Mouse (Mus musculus) lung, embryonic 14.5 days (tissue): ENCODE results near the gene Tmem11. TPM values are rescaled to one million over a fixed set of nuclear protein-coding genes. Genes with fewer than 3 reads are reported as not detected.
"Not testable (repeated sequence)": the region's sequence is repeated elsewhere in the genome, so short reads cannot be mapped to it uniquely, and the experiment has no call there.

Source experiments
- ATAC-seq: fragments of 200-750 bp; cut with Nextera tagmentation; 2 replicates; pipeline ENCODE4 v1.8.0; 2017; ENCODE audit warnings: mild to moderate bottlenecking, moderate TSS enrichment, moderate library complexity; ENCODE audit not compliant: insufficient read depth
- DNase-seq: peaks from one replicate; pipeline ENCODE4 v3.0.0-alpha.2; 2015
- H3K27ac ChIP-seq: fragments of 300-500 bp; sonication (generic); 2 replicates; pipeline ENCODE4 v1.5.1; 2014; ENCODE audit warnings: low read depth, mild to moderate bottlenecking, moderate library complexity
- H3K27me3 ChIP-seq: fragments of 300-500 bp; sonication (generic); 2 replicates; pipeline ENCODE4 v1.6.1; 2014; ENCODE audit warnings: low read length, control low read depth; ENCODE audit not compliant: insufficient read depth
- H3K36me3 ChIP-seq: fragments of 300-500 bp; sonication (generic); 2 replicates; pipeline ENCODE4 v1.6.1; 2014; ENCODE audit warnings: control low read depth; ENCODE audit not compliant: insufficient read depth
- H3K4me1 ChIP-seq: fragments of 300-500 bp; sonication (generic); 2 replicates; pipeline ENCODE4 v1.6.1; 2014; ENCODE audit warnings: antibody characterized with exemption, control low read depth; ENCODE audit not compliant: insufficient read depth
- H3K4me2 ChIP-seq: fragments of 300-500 bp; sonication (generic); 2 replicates; pipeline ENCODE4 v1.6.1; 2014; ENCODE audit warnings: mild to moderate bottlenecking
- H3K4me3 ChIP-seq: fragments of 300-500 bp; sonication (generic); 2 replicates; pipeline ENCODE4 v1.5.1; 2014; ENCODE audit warnings: low read depth, low read length
- H3K9ac ChIP-seq: fragments of 300-500 bp; sonication (generic); 2 replicates; pipeline ENCODE4 v1.6.1; 2014
- H3K9me3 ChIP-seq: fragments of 300-500 bp; sonication (generic); 2 replicates; pipeline ENCODE4 v1.6.1; 2016; ENCODE audit warnings: low read depth, low read length, control low read depth
- CTCF ChIP-seq: IDR thresholded peaks from 2 replicates; pipeline ENCODE4 v1.5.1; 2016; ENCODE audit warnings: antibody characterized with exemption, low read depth
- WGBS: fragments of 180-500 bp; shearing (Covaris S2); extraction: QIAGEN DNeasy Blood & Tissue Kit; methylation state at CpG from one replicate; pipeline ENCODE4 v1.1.7; 2014; 5-methylcytosine and 5-hydroxymethylcytosine counted together
- polyA plus RNA-seq: library from polyadenylated mRNA; unstranded; fragments of >200 nt; fragmentation: Nextera tagmentation; extraction: Ambion mirVana; gene quantifications from 2 replicates; pipeline ENCODE4 v1.2.1, GENCODE M21; 2014

Gene Tmem11
- polyA plus RNA-seq, 1 experiment from 2014 or later: 73.4 TPM

DNA sequence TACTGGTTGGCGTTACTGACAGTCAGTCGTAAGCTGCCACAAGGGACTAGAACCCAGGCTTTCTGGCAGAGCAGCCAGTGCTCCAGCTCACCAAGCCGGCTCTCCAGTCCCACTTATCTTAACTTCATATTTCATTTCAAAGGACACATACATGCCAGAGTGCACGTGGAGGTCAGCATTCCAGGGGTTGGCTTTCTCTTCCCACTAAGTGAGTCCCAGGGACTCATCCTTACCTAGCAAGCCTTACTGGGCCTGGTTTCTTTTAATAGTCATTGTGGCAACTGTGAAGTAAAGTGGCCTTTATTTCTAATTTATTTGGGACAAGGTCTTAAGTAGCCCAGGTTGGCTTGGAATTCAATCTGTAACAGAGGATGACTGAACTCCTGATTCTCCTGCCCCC, 7.7 kb downstream of the Tmem11 start:
- Histone ChIP-seq H3K36me3 (peaks cover 32% of the 10 kb centered on the region), H3K27ac (no peak overlapping the region), H3K4me1 (peaks cover 12% of the 10 kb centered on the region), H3K27me3 (no peaks in the 10 kb centered on the region), H3K4me2 (no peak overlapping the region), H3K9me3 (no peaks in the 10 kb centered on the region), H3K4me3 (no peak overlapping the region), H3K9ac (no peak overlapping the region)
- DNase-seq (no peak), ATAC-seq (no peak)
- TF ChIP-seq CTCF: no peak
- 42% methylated on average over 4 of the region's 4 CpGs for WGBS

DNA sequence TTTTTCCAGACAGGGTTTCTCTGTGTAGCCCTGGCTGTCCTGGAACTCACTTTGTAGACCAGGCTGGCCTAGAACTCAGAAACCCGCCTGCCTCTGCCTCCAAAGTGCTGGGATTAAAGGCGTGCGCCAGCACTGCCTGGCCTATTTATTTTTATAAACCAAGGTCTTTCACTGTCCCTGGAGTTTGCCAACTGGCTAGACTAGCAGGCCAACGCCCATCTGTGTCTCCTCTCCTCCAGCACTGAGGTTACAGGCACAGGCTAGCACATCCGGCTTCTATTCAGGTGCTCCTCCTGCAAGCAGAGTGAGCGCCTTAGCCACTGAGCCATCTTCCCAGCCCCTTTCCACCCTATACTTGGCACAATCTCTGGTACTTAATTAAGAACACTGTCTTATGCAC, 9.6 kb downstream of the Tmem11 start:
- DNase-seq, H3K4me3 ChIP-seq, H3K9me3 ChIP-seq, ATAC-seq, H3K4me1 ChIP-seq, H3K9ac ChIP-seq, H3K4me2 ChIP-seq, H3K27ac ChIP-seq, H3K27me3 ChIP-seq: not testable (repeated sequence)
- peaks cover 37% of the 10 kb centered on the region for H3K36me3 ChIP-seq
- 94% methylated on average over 6 of the region's 6 CpGs for WGBS

DNA sequence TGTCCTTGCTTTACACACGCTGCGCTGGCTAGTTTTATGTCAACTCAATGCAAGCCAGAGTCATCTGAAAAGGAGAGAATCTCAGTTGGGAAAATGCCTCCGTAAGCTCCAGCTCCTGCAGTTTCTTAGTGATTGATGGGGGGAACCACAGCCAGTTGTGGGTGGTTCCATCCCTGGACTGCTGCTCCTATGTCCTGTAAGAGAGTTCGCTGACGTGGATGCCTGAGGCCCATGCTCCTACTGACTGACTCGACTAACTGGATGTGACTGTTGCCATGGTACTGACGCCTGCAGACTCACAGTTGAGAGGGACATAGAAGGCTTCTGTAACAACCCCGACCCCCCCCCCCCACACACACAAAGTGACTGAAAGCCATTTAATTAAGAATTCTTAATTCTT, 11.2 kb downstream of the Tmem11 start:
- peak; percentile 12 for DNase-seq
- 54% methylated on average over 8 of the region's 8 CpGs for WGBS
- Histone ChIP-seq H3K27me3 (no peaks in the 10 kb centered on the region), H3K36me3 (peaks cover 53% of the 10 kb centered on the region), H3K4me1 (peaks cover under 1% of the 10 kb centered on the region; the same call in 1 of the 2 replicates), H3K27ac (no peak overlapping the region), H3K4me2 (no peak overlapping the region), H3K4me3 (no peak overlapping the region), H3K9ac (no peak overlapping the region), H3K9me3 (no peaks in the 10 kb centered on the region)
- no peak for ATAC-seq
- TF ChIP-seq CTCF: no peak

DNA sequence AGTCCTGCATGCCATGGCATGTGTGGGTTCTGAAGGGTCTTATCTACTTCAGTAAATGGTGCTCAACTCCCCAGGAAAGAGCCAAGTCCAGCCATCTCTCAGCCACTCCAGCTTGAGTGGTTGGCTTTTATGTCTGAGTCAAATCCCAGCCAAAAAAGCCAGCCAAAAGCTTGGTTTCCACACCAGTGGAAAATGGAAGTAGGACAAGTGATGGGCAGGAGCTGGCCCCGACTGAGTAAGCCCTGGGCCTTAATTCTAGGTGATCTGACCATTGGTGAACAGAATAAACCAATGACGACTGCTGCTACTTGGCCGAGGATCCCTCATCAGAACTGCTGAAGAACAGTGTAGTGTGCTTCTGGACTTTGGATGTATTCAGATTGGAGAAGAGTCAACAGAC, 11.6 kb downstream of the Tmem11 start:
- H3K9me3 ChIP-seq: no peaks in the 10 kb centered on the region
- DNase-seq (no peak), ATAC-seq (no peak)
- H3K27me3 ChIP-seq: no peaks in the 10 kb centered on the region
- H3K9ac ChIP-seq: no peak overlapping the region
- H3K27ac ChIP-seq: no peak overlapping the region
- peaks cover 52% of the 10 kb centered on the region for H3K36me3 ChIP-seq
- H3K4me3 ChIP-seq: no peak overlapping the region
- no peaks in the 10 kb centered on the region for H3K4me1 ChIP-seq
- no peak overlapping the region for H3K4me2 ChIP-seq
- TF ChIP-seq CTCF: no peak
- 80% methylated on average over 3 of the region's 3 CpGs for WGBS

DNA sequence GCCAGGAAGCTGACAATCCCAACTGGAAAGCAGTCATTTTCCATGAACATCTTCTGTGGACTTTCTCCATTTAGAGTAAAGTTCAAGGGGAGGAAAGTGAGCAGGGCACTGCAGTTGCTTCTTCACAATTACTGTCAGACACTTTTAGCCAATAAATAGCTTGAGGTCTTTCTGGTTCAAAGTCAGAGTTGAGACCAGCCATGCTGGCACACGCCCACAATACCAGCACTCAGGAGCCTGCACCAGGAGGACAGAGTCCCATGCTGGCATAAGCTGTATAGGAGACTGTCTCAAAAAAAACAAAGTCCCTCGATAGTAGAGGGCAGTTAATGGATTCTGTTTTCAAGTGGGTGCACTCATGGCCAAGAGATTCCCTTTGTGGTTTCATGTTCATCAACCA, 13.1 kb downstream of the Tmem11 start:
- H3K4me2 ChIP-seq: no peak overlapping the region
- 65% methylated on average over 2 of the region's 2 CpGs for WGBS
- no peak overlapping the region for H3K27ac ChIP-seq
- ATAC-seq (no peak), DNase-seq (no peak)
- H3K36me3 ChIP-seq: peaks cover 57% of the 10 kb centered on the region
- no peaks in the 10 kb centered on the region for H3K27me3 ChIP-seq
- no peak for TF ChIP-seq CTCF
- H3K9me3 ChIP-seq: no peaks in the 10 kb centered on the region
- H3K4me3 ChIP-seq: no peak overlapping the region
- no peak overlapping the region for H3K9ac ChIP-seq
- no peaks in the 10 kb centered on the region for H3K4me1 ChIP-seq

DNA sequence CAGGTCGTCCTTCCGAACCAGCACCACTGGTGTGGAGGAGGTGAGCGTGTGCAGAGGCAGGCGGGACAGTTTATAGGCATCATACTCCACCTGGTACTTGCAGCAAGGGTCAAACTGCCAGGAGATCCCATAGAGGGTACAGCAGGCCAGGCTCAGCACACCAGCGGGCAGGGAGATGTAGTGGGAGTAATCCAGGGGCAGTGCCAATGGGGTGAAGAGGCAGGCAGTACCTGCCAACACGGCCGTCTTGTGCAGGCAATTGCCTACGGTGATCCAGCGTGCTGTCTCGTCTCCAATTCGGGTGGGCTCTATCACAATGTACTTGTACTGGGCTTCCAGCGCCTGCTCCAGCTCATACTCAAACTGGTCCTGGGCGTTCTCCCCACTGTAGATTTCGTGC, 14.2 kb downstream of the Tmem11 start:
- WGBS: 90% methylated on average over 14 of the region's 14 CpGs
- ATAC-seq: no peak
- Histone ChIP-seq H3K4me2 (no peak overlapping the region), H3K4me3 (no peak overlapping the region), H3K36me3 (peaks cover 63% of the 10 kb centered on the region), H3K9me3 (no peaks in the 10 kb centered on the region), H3K9ac (no peak overlapping the region), H3K4me1 (no peaks in the 10 kb centered on the region), H3K27me3 (no peaks in the 10 kb centered on the region), H3K27ac (no peak overlapping the region)
- DNase-seq: no peak
- no peak for TF ChIP-seq CTCF

DNA sequence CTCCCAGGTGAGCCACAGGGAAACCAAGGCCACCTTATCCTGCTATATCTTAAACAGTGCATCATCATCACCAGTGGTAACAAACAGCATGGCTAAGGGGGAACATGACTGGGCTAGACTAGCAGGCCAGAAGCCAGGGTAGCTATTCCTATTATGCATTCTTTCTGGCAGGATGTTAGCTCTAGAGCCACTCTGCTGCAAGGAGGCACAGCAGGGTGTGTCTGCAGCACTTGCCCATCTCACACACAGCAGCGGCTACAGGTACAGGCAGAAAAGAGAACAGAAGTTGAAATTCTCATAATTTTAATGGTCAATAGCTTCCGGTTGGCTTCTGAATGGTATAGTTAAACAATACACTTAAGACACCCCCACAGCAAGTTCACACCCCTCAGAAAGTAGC, 14.9 kb downstream of the Tmem11 start:
- Histone ChIP-seq H3K4me3 (no peak overlapping the region), H3K27me3 (no peaks in the 10 kb centered on the region), H3K9ac (no peak overlapping the region), H3K4me1 (no peaks in the 10 kb centered on the region), H3K9me3 (no peaks in the 10 kb centered on the region), H3K4me2 (no peak overlapping the region), H3K27ac (no peak overlapping the region), H3K36me3 (peaks cover 63% of the 10 kb centered on the region)
- ATAC-seq (no peak), DNase-seq (no peak)
- 88% methylated on average over 2 of the region's 2 CpGs for WGBS
- no peak for TF ChIP-seq CTCF

DNA sequence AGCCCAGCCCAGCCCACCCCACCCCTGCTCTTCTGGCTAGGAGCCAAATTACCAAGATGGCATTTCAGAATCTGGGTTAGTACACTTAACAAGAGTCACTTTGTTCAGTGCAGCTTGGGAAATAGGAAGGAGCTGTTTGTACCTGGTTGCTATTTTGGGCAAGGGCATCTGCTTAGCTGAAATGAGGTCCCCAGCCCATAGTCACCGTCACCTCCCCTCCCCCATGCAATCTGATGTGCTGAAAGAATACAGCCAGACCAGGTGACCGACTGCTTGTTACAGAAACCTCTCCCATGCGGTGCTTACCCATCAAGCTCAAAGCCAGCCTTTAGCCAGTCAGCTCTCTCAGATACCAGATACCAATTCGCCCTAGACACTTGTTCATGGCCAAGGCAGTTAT, 15.9 kb downstream of the Tmem11 start:
- ATAC-seq (no peak), DNase-seq (no peak)
- no peaks in the 10 kb centered on the region for H3K27me3 ChIP-seq
- H3K36me3 ChIP-seq: peaks cover 70% of the 10 kb centered on the region
- H3K9me3 ChIP-seq: no peaks in the 10 kb centered on the region
- H3K4me2 ChIP-seq: no peak overlapping the region
- no peak overlapping the region for H3K4me3 ChIP-seq
- no peaks in the 10 kb centered on the region for H3K4me1 ChIP-seq
- no peak for TF ChIP-seq CTCF
- WGBS: 85% methylated on average over 4 of the region's 4 CpGs
- no peak overlapping the region for H3K9ac ChIP-seq
- H3K27ac ChIP-seq: no peak overlapping the region
